Mouse (Mus musculus): ENCODE data around the gene Dgat2. TPM values are rescaled to one million over a fixed set of nuclear protein-coding genes. Genes with fewer than 3 reads are reported as not detected.

Gene Dgat2
- polyA plus RNA-seq (2012; rRNA removed) = 159 and 234 TPM in 2 replicates

GRCm38 (mm10) chr7:99182432-99183172 lies at the start of gene Dgat2:
Gene Dgat2, minus strand, starts transcription at chr7:99182719.
- Histone ChIP-seq H3K27ac (ENCODE audit: insufficient read depth, low read depth, low read length) (peak within 1 kb of the TSS; percentile 78), H3K4me3 (ENCODE audit: low read depth, low read length) (peak within 1 kb of the TSS; percentile 78), H3K27me3 (ENCODE audit: control insufficient read depth, insufficient read depth, low read length) (no peaks in the 10 kb centered on the region), H3K4me1 (ENCODE audit: control insufficient read depth, insufficient read depth, insufficient read length, low read length) (peaks cover 20% of the 10 kb centered on the region; the same call in 1 of the 2 replicates), H3K36me3 (ENCODE audit: control insufficient read depth, insufficient read depth, low read length) (peaks cover 3% of the 10 kb centered on the region)
- TF ChIP-seq CTCF (IDR thresholded peaks at IDR 0.05; ENCODE audit: extremely low read depth, insufficient read length, insufficient replicate concordance, low read depth, low read length) (no peak), POLR2A (IDR thresholded peaks at IDR 0.05; ENCODE audit: low read depth, low read length) (peak; percentile 100)
- WGBS = under 1% methylated on average over 63 of the region's 63 CpGs

- H3K4me1 ChIP-seq (ENCODE audit: control insufficient read depth, insufficient read depth, insufficient read length, low read length) = peaks cover 53% of the 10 kb centered on the region
- TF ChIP-seq CTCF (IDR thresholded peaks at IDR 0.05; ENCODE audit: extremely low read depth, insufficient read length, insufficient replicate concordance, low read depth, low read length) (no peak), POLR2A (IDR thresholded peaks at IDR 0.05; ENCODE audit: low read depth, low read length) (peak; percentile 37; the same call in 1 of the 2 replicates)
- WGBS = 46% methylated on average over 7 of the region's 7 CpGs
- peak overlapping the region; percentile 31 for H3K4me3 ChIP-seq (ENCODE audit: low read depth, low read length)
- H3K36me3 ChIP-seq (ENCODE audit: control insufficient read depth, insufficient read depth, low read length) = peaks cover 29% of the 10 kb centered on the region
- no peaks in the 10 kb centered on the region for H3K27me3 ChIP-seq (ENCODE audit: control insufficient read depth, insufficient read depth, low read length)
- H3K27ac ChIP-seq (ENCODE audit: insufficient read depth, low read depth, low read length) = peak overlapping the region; percentile 96
Observed at GRCm38 (mm10) chr7:99230061-99230747, 47.7 kb upstream of the Dgat2 start.

- TF ChIP-seq CTCF (IDR thresholded peaks at IDR 0.05; ENCODE audit: extremely low read depth, insufficient read length, insufficient replicate concordance, low read depth, low read length) (peak; percentile 78; the same call in 1 of the 2 replicates), POLR2A (IDR thresholded peaks at IDR 0.05; ENCODE audit: low read depth, low read length) (no peak)
- Histone ChIP-seq H3K4me3 (ENCODE audit: low read depth, low read length) (peak overlapping the region; percentile 31; the same call in 1 of the 2 replicates), H3K27me3 (ENCODE audit: control insufficient read depth, insufficient read depth, low read length) (no peaks in the 10 kb centered on the region), H3K36me3 (ENCODE audit: control insufficient read depth, insufficient read depth, low read length) (peaks cover 31% of the 10 kb centered on the region), H3K4me1 (ENCODE audit: control insufficient read depth, insufficient read depth, insufficient read length, low read length) (peaks cover 57% of the 10 kb centered on the region), H3K27ac (ENCODE audit: insufficient read depth, low read depth, low read length) (peak overlapping the region; percentile 97)
- WGBS = 16% methylated on average over 2 of the region's 2 CpGs
Observed at GRCm38 (mm10) chr7:99229411-99229810, 46.9 kb upstream of the Dgat2 start.

GRCm38 (mm10) chr7:99228825-99229224 lies 46.3 kb upstream of the Dgat2 start:
- Histone ChIP-seq H3K27me3 (ENCODE audit: control insufficient read depth, insufficient read depth, low read length) (no peaks in the 10 kb centered on the region), H3K4me1 (ENCODE audit: control insufficient read depth, insufficient read depth, insufficient read length, low read length) (peaks cover 57% of the 10 kb centered on the region), H3K4me3 (ENCODE audit: low read depth, low read length) (no peak overlapping the region), H3K27ac (ENCODE audit: insufficient read depth, low read depth, low read length) (peak overlapping the region; percentile 97), H3K36me3 (ENCODE audit: control insufficient read depth, insufficient read depth, low read length) (peaks cover 33% of the 10 kb centered on the region)
- 88% methylated on average over 8 of the region's 8 CpGs for WGBS
- TF ChIP-seq CTCF (IDR thresholded peaks at IDR 0.05; ENCODE audit: extremely low read depth, insufficient read length, insufficient replicate concordance, low read depth, low read length) = no peak
- TF ChIP-seq POLR2A (IDR thresholded peaks at IDR 0.05; ENCODE audit: low read depth, low read length) = no peak

GRCm38 (mm10) chr7:99227267-99227666 lies 44.7 kb upstream of the Dgat2 start:
- Histone ChIP-seq H3K27ac (ENCODE audit: insufficient read depth, low read depth, low read length) (peak overlapping the region; percentile 97), H3K4me1 (ENCODE audit: control insufficient read depth, insufficient read depth, insufficient read length, low read length) (peaks cover 52% of the 10 kb centered on the region), H3K27me3 (ENCODE audit: control insufficient read depth, insufficient read depth, low read length) (no peaks in the 10 kb centered on the region), H3K36me3 (ENCODE audit: control insufficient read depth, insufficient read depth, low read length) (peaks cover 46% of the 10 kb centered on the region), H3K4me3 (ENCODE audit: low read depth, low read length) (no peak overlapping the region)
- WGBS = 70% methylated on average over 4 of the region's 4 CpGs
- TF ChIP-seq CTCF (IDR thresholded peaks at IDR 0.05; ENCODE audit: extremely low read depth, insufficient read length, insufficient replicate concordance, low read depth, low read length) (no peak), POLR2A (IDR thresholded peaks at IDR 0.05; ENCODE audit: low read depth, low read length) (no peak)

GRCm38 (mm10) chr7:99226662-99227061 lies 44.1 kb upstream of the Dgat2 start:
- Histone ChIP-seq H3K27me3 (ENCODE audit: control insufficient read depth, insufficient read depth, low read length) (no peaks in the 10 kb centered on the region), H3K4me1 (ENCODE audit: control insufficient read depth, insufficient read depth, insufficient read length, low read length) (peaks cover 48% of the 10 kb centered on the region), H3K36me3 (ENCODE audit: control insufficient read depth, insufficient read depth, low read length) (peaks cover 47% of the 10 kb centered on the region), H3K4me3 (ENCODE audit: low read depth, low read length) (peak overlapping the region; percentile 2; the same call in 1 of the 2 replicates), H3K27ac (ENCODE audit: insufficient read depth, low read depth, low read length) (peak overlapping the region; percentile 74)
- TF ChIP-seq CTCF (IDR thresholded peaks at IDR 0.05; ENCODE audit: extremely low read depth, insufficient read length, insufficient replicate concordance, low read depth, low read length) (no peak), POLR2A (IDR thresholded peaks at IDR 0.05; ENCODE audit: low read depth, low read length) (no peak)
- WGBS = 45% methylated on average over 10 of the region's 10 CpGs

- H3K27ac ChIP-seq (ENCODE audit: insufficient read depth, low read depth, low read length) = peak overlapping the region; percentile 72
- H3K27me3 ChIP-seq (ENCODE audit: control insufficient read depth, insufficient read depth, low read length) = no peaks in the 10 kb centered on the region
- peaks cover 46% of the 10 kb centered on the region for H3K4me1 ChIP-seq (ENCODE audit: control insufficient read depth, insufficient read depth, insufficient read length, low read length)
- TF ChIP-seq CTCF (IDR thresholded peaks at IDR 0.05; ENCODE audit: extremely low read depth, insufficient read length, insufficient replicate concordance, low read depth, low read length) (no peak), POLR2A (IDR thresholded peaks at IDR 0.05; ENCODE audit: low read depth, low read length) (no peak)
- WGBS = 83% methylated on average over 6 of the region's 6 CpGs
- H3K4me3 ChIP-seq (ENCODE audit: low read depth, low read length) = no peak overlapping the region
- peaks cover 51% of the 10 kb centered on the region for H3K36me3 ChIP-seq (ENCODE audit: control insufficient read depth, insufficient read depth, low read length)
Observed at GRCm38 (mm10) chr7:99225421-99225820, 42.9 kb upstream of the Dgat2 start.

All from small intestine, adult 2 months (tissue).